Mouse (Mus musculus) ovary, postnatal 36 days (tissue): ENCODE measurements around the gene Ndrg3.

Experiments used
- DNase-seq: peaks from one replicate; pipeline ENCODE4 v3.0.0; 2022; ENCODE audit warnings: low spot score, mixed read lengths

Gene Ndrg3

GRCm38 (mm10) chr2:156991470-156992319 lies at the start of gene Ndrg3:
Gene Ndrg3 (minus strand): TSS chr2:156992056.
- peak; percentile 97 for DNase-seq

GRCm38 (mm10) chr2:157041421-157041820 lies 49.6 kb upstream of the Ndrg3 start:
- DNase-seq, result no peak

- DNase-seq, result no peak
Observed at GRCm38 (mm10) chr2:157040649-157041046, 48.8 kb upstream of the Ndrg3 start.

GRCm38 (mm10) chr2:157039900-157040648 lies 48.2 kb upstream of the Ndrg3 start:
- DNase-seq, result peak; percentile 50

- DNase-seq, result no peak
Observed at GRCm38 (mm10) chr2:157037303-157037702, 45.4 kb upstream of the Ndrg3 start.

GRCm38 (mm10) chr2:157036400-157036799 lies 44.5 kb upstream of the Ndrg3 start:
- no peak for DNase-seq

GRCm38 (mm10) chr2:157035371-157035770 lies 43.5 kb upstream of the Ndrg3 start:
- no peak for DNase-seq

GRCm38 (mm10) chr2:157030804-157031203 lies 38.9 kb upstream of the Ndrg3 start:
- peak; percentile 81 for DNase-seq

GRCm38 (mm10) chr2:157028261-157028660 lies 36.4 kb upstream of the Ndrg3 start:
- no peak for DNase-seq

GRCm38 (mm10) chr2:157027106-157028008 lies 35.5 kb upstream of the Ndrg3 start:
- no peak for DNase-seq

- DNase-seq, result no peak
Observed at GRCm38 (mm10) chr2:157021156-157021555, 29.3 kb upstream of the Ndrg3 start.

- DNase-seq, result no peak
Observed at GRCm38 (mm10) chr2:157019228-157019627, 27.4 kb upstream of the Ndrg3 start.

- no peak for DNase-seq
Observed at GRCm38 (mm10) chr2:157016529-157017270, 24.8 kb upstream of the Ndrg3 start.

- no peak for DNase-seq
Observed at GRCm38 (mm10) chr2:157012341-157012740, 20.5 kb upstream of the Ndrg3 start.

- no peak for DNase-seq
Observed at GRCm38 (mm10) chr2:157010634-157011310, 18.9 kb upstream of the Ndrg3 start.

GRCm38 (mm10) chr2:157010121-157010520 lies 18.3 kb upstream of the Ndrg3 start:
- no peak for DNase-seq

- DNase-seq, result no peak
Observed at GRCm38 (mm10) chr2:157008509-157008908, 16.7 kb upstream of the Ndrg3 start.

GRCm38 (mm10) chr2:157007234-157007596 lies 15.4 kb upstream of the Ndrg3 start:
- no peak for DNase-seq

GRCm38 (mm10) chr2:157006511-157007233 lies 14.8 kb upstream of the Ndrg3 start, which contains the start of gene Dsn1:
Gene Dsn1 (minus strand): TSS chr2:157007154.
- DNase-seq, result peak; percentile 89

GRCm38 (mm10) chr2:157002321-157002720 lies 10.5 kb upstream of the Ndrg3 start:
- DNase-seq, result no peak
